Mouse (Mus musculus): Measurements from ENCODE around the gene Pdzrn3.

Pdzrn3 gene

DNA sequence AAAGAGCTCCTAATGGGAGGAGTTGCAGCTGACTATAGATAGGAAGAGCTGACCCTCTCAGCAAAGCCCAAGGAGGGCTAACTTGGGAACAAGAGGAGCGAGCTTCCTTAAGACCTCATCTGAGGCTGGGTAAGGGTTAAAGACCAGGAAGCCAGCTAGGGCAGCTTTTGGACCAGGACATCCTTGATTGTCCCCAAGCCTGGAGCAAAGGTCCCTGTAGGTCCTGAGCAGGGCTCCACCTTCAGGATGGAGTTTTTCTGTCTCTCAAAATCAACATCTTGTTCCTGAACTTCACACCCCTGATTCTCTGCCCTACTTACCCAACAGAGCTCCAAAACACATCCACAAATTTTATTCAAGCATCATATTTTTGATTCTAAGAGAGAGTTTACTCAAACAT, 3.5 kb downstream of the Pdzrn3 start:
- DNase-seq (ENCODE audit: extremely low read depth, insufficient read length, low spot score), result no peak

DNA sequence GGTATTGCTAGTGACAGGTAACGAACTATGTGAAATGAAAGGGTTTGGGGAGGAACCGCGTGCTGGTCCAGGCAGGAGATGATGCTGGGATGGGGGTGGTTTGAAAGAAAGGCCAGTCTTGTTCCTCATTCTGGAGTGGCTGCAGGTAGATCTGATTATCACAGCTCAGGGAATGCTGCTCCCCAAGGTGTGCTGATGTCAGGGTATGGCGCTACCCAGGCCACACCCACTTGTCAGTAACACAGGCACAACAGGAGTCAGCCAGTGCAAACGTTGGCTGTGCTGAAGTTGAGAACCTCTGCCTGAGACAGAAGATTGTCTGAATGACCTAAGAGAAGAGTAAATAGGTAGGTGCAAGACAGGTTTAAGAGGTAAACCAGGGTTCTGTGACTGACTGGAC, 4.7 kb downstream of the Pdzrn3 start:
- no peak for DNase-seq (ENCODE audit: extremely low read depth, insufficient read length, low spot score)

GRCm38 (mm10) chr6:101366809-101367602, 10.7 kb downstream of the Pdzrn3 start:
- DNase-seq (ENCODE audit: extremely low read depth, insufficient read length, low spot score), result no peak

- no peak for DNase-seq (ENCODE audit: extremely low read depth, insufficient read length, low spot score)
These were observed 11.9 kb downstream of the Pdzrn3 start for GRCm38 (mm10) chr6:101365795-101366194.

DNA sequence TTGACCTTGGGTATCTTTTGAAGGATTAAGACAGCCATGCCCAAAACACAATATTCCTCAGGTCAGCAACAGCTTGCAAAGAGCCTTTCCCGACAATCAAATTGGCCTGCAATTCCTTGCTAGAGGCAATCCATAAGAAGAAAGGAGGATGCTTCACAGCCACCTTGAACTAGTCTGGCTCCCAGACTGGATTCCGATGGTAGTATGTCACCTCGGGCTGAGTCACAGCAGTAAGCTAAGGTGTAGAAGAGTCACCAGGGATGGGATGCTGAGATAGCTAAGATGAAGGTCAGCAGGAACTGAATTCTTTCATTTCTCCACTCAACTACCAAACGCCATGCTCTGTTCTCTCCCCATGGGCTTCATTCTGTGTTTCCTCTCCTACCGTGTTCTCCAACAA, 13.8 kb downstream of the Pdzrn3 start:
- no peak for DNase-seq (ENCODE audit: extremely low read depth, insufficient read length, low spot score)

- DNase-seq (ENCODE audit: extremely low read depth, insufficient read length, low spot score), result no peak
These were observed 15.0 kb downstream of the Pdzrn3 start for GRCm38 (mm10) chr6:101362728-101363127.

GRCm38 (mm10) chr6:101362268-101362667, 15.4 kb downstream of the Pdzrn3 start:
- DNase-seq (ENCODE audit: extremely low read depth, insufficient read length, low spot score), result no peak

DNA sequence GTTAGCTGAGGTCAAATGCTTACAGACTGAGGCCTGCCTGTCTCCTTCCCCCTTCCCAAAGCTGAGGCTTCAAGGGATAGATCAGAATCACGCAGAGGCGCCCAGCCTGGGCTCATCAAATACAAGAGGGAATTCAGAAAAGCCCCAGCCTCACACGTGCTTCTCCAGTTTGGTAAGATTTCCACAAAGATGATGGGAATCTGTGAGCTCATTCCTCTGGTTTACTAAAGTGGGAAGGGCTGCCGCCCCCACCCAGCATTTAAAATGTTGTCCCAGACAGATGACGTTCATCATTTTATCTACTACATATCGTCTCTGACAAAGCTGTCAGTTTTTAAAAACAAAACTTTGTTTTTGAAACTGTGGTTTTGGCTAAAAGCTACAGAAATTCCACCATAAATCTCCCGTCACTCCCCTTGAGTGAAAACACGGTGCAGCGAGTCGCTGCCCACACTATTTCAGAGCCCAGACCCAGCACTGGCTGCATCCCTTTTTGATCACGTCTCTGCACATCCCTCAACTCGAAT, 17.4 kb downstream of the Pdzrn3 start:
- no peak for DNase-seq (ENCODE audit: extremely low read depth, insufficient read length, low spot score)

DNA sequence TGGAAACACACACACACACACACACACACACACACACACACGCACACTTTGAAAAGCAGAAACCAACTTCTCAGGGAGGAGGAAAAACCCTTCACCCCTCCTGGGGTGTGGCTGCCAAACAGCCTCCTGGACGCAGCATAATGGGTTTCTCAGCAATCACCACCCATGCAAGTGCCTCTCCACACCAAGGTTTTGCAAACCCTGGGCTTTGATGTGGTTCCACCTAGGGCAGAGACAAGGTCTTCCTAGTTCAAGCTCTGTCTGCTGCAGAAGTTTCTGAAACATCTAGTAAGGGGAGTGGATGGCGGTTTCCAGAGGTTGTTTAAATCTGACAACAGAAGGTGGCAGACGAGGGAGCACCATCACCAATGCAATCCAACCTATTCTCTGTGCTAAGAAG, 18.1 kb downstream of the Pdzrn3 start:
- no peak for DNase-seq (ENCODE audit: extremely low read depth, insufficient read length, low spot score)

DNA sequence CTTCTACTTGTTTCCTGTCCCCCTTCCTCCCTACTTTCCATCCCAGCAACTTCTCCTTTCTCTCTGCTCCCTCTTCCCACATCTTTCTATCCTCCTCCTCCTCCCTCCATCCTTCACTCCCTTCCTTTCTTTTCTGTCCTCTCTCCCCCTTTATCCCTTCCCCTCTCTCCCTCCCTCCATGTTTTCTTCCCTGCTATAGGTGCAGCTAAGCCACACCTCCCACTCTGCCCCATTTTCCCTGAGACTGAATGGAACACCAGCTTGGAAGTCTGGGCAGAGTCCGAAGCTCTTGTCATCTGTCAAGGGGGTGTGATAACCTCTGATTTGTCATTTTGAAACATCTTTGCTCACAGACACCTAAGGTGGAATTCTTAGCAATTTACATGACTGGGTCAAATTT, 22.8 kb downstream of the Pdzrn3 start:
- no peak for DNase-seq (ENCODE audit: extremely low read depth, insufficient read length, low spot score)

DNA sequence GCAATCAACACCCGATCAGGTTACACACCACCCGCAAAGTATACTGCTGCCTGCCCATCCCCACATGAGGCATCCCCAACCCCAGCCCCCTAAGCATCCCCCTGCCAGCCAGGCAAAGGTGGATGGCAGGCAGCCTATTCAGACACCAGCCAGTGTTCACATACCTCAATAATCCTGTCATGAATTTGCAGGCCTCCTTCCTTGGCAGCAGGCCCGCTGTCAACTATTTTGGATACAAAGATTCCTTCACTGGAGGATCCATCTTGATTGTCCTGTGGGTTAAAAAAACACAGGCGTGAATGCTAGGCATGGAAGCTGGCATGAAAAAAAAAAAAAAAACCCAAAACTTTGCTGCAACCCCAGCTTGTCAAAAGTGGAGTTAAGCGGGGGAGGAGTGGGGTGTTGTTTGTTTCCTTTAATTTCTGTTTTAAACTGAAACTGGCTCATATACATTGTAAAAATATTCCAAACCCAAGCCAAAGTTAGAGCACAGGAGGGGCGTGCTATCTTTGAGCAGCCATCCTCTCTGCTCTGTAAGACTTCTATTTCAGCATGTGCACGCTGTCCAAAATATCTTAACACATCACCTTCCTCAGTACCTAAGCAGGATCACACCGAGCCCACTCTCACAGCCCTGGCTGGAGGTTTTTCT, 23.3 kb downstream of the Pdzrn3 start:
- no peak for DNase-seq (ENCODE audit: extremely low read depth, insufficient read length, low spot score)

DNA sequence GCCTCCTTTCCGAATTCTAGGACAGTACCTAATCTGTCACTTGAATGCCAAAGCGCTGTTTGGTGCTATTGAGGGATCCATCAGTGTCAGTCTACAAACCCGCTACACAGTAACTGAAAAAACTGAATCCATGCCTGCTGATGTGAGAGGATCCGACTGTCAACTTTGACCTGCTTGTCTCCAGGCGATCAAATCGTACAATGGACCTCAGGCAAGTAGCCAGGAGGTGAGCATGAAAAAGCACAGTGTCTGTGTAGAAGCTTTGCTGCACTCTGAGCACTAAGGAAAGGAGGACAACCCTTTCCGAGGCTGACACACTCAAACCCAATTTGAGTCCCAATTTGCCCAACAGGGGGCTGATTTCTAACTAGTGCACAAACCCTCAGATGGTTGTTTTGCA, 24.0 kb downstream of the Pdzrn3 start:
- DNase-seq (ENCODE audit: extremely low read depth, insufficient read length, low spot score), result no peak

GRCm38 (mm10) chr6:101352626-101353025, 25.1 kb downstream of the Pdzrn3 start:
- no peak for DNase-seq (ENCODE audit: extremely low read depth, insufficient read length, low spot score)

DNA sequence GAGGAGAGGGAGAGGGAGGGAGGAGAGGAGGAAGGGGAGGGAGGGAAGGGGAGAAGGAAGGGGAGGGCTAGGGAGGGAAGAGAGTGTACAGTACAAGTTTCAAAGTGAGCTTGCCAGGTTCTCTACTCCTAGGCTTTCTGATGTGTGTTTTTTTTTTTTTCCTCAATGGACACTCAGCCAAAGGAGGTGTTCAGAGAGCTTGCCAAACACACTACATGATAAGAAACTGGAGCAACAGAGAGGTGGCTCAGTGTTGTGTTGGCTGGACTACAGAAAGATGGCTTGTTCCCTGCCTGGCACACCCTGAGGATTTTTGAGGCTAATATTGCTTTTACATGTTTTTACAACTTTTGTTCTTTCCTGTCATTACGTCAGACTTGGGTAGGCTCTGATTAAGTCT, 26.6 kb downstream of the Pdzrn3 start:
- DNase-seq (ENCODE audit: extremely low read depth, insufficient read length, low spot score), result no peak

DNA sequence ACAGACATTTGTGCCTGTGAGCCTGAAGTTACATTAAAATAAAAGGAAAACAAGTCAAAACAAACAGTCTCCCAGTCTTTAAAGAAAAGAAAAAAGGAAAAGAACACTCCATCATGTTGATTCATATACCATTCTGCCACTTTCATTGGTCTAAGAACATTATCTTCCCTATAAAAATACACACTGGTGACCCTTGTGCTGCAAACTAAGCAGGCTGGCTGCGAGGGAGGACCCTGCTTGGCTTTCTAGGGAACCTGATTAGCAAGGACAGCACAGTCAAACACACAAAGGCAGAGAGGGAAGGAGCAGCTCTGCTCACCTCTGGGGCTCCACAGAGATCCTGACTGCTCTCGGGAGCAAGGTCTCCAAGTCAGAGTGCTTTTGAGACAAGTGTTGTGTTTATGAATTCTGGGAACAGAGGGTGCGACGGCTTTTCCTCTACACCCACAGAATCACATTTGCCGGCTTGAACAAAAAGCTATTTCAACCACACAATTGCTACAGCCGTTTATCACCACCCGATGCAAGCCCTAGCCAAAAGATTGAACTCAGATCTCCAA, 27.2 kb downstream of the Pdzrn3 start:
- DNase-seq (ENCODE audit: extremely low read depth, insufficient read length, low spot score), result no peak

- no peak for DNase-seq (ENCODE audit: extremely low read depth, insufficient read length, low spot score)
These were observed 29.2 kb downstream of the Pdzrn3 start for GRCm38 (mm10) chr6:101348496-101348895.

DNA sequence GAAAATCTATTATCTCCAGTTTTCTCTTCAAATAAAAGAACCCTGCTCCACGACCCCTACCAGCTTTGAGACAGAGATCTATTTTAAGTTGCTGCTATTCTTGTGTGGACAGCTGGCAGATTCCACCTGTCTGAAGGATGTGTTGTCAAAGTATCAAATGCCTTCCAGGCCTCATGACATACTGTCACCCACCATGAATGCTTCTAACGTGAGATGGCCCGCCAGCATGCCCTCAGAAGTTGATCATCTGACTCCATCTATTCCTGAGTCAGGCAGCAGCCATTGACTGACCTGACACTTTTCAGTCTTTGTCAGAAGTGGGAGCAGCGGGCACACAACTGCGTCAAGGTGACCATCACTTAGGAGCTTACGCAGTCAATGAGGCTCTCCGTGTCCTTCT, 37.6 kb downstream of the Pdzrn3 start:
- DNase-seq (ENCODE audit: extremely low read depth, insufficient read length, low spot score), result no peak

- DNase-seq (ENCODE audit: extremely low read depth, insufficient read length, low spot score), result no peak
These were observed 39.7 kb downstream of the Pdzrn3 start for GRCm38 (mm10) chr6:101337842-101338528.

DNA sequence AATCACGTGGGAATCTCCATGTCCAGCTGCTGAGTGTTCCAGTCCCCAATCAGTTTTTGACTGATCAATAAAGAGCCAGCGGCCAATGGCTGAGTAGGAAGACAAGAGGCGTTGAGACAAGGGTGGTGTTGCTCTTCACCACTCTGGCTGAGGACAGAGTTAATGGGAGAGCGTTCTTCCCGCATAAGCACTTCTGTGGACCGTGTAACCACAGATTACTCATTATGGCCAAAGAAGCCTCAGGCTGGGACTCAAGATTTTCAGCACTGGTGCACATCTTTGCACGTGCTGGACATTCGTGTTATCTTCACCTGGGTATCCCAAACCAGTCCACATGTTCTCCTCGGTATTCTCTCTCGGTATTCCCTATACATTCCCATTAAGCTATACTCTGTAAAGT, 41.0 kb downstream of the Pdzrn3 start:
- no peak for DNase-seq (ENCODE audit: extremely low read depth, insufficient read length, low spot score)

- no peak for DNase-seq (ENCODE audit: extremely low read depth, insufficient read length, low spot score)
These were observed 42.0 kb downstream of the Pdzrn3 start for GRCm38 (mm10) chr6:101335744-101336143.

GRCm38 (mm10) chr6:101334495-101334894, 43.2 kb downstream of the Pdzrn3 start:
- no peak for DNase-seq (ENCODE audit: extremely low read depth, insufficient read length, low spot score)
